Mouse (Mus musculus) adrenal gland, postnatal 10 days (tissue): ENCODE results near the gene Zmiz1. TPM values are rescaled to one million over a fixed set of nuclear protein-coding genes. Genes with fewer than 3 reads are reported as not detected.

Source experiments
- DNase-seq: peaks from one replicate; pipeline ENCODE4 v3.0.0; 2021; ENCODE audit warnings: mixed read lengths
- total RNA-seq, 2 experiments: library from RNA; stranded (reverse); gene quantifications; 2 replicates each; pipeline ENCODE4 v1.2.3; 2021

Gene Zmiz1
- total RNA-seq, 2 experiments from 2014 or later: 63.8 to 73.3 TPM

- no peak for DNase-seq
Observed at GRCm38 (mm10) chr14:25454066-25454760, 4.8 kb upstream of the Zmiz1 start.

GRCm38 (mm10) chr14:25456666-25457433, 2.1 kb upstream of the Zmiz1 start:
- DNase-seq: peak; percentile 57

GRCm38 (mm10) chr14:25457434-25457957, 1.5 kb upstream of the Zmiz1 start:
- peak; percentile 98 for DNase-seq

- peak; percentile 53 for DNase-seq
Observed at GRCm38 (mm10) chr14:25458111-25459015, 622 bp upstream of the Zmiz1 start.

- DNase-seq: no peak
Observed at GRCm38 (mm10) chr14:25459394-25459997, 511 bp downstream of the Zmiz1 start.

GRCm38 (mm10) chr14:25459998-25460800, 1.2 kb downstream of the Zmiz1 start:
- peak; percentile 75 for DNase-seq

- peak; percentile 89 for DNase-seq
Observed at GRCm38 (mm10) chr14:25460801-25461675, 2.1 kb downstream of the Zmiz1 start.

- DNase-seq: no peak
Observed at GRCm38 (mm10) chr14:25461676-25462385, 2.8 kb downstream of the Zmiz1 start.

- no peak for DNase-seq
Observed at GRCm38 (mm10) chr14:25462975-25463374, 4.0 kb downstream of the Zmiz1 start.

GRCm38 (mm10) chr14:25463919-25464318, 4.9 kb downstream of the Zmiz1 start:
- no peak for DNase-seq

- no peak for DNase-seq
Observed at GRCm38 (mm10) chr14:25464611-25465307, 5.8 kb downstream of the Zmiz1 start.

GRCm38 (mm10) chr14:25466361-25466760, 7.4 kb downstream of the Zmiz1 start:
- peak; percentile 53 for DNase-seq

- no peak for DNase-seq
Observed at GRCm38 (mm10) chr14:25467911-25468668, 9.1 kb downstream of the Zmiz1 start.

GRCm38 (mm10) chr14:25468891-25469529, 10.0 kb downstream of the Zmiz1 start:
- DNase-seq: no peak

- DNase-seq: no peak
Observed at GRCm38 (mm10) chr14:25470224-25470805, 11.3 kb downstream of the Zmiz1 start.

- DNase-seq: no peak
Observed at GRCm38 (mm10) chr14:25471035-25471434, 12.1 kb downstream of the Zmiz1 start.
